ENCODE assay signal across 32 mouse cellular contexts in genomic region chr10:58594486-58594885, GRCm38 (mm10).
"Had no signal": no experiment of that assay in that cellular context is flagged by ENCODE, and none has a peak within 500 bp of the region (broad histone marks: within the 10 kb centered on the region; RNA-seq: fewer than 3 reads in every experiment).

No protein-coding gene starts in this region.

- H3K4me2 ChIP-seq: limb, embryonic 12.5 days; limb, embryonic 13.5 days; limb, embryonic 15.5 days; liver, embryonic 11.5 days; liver, embryonic 12.5 days; liver, embryonic 13.5 days; liver, embryonic 15.5 days; lung, embryonic 14.5 days; lung, embryonic 15.5 days; midbrain, embryonic 11.5 days; midbrain, embryonic 12.5 days; midbrain, embryonic 13.5 days; midbrain, embryonic 15.5 days; neural tube, embryonic 12.5 days had no signal

- H3K27ac ChIP-seq: limb, embryonic 10.5 days; limb, embryonic 12.5 days; limb, embryonic 13.5 days; limb, embryonic 15.5 days; liver, embryonic 12.5 days; liver, embryonic 13.5 days; liver, embryonic 14.5 days; liver, embryonic 15.5 days; lung, embryonic 15.5 days; macrophage; midbrain, embryonic 10.5 days; midbrain, embryonic 12.5 days; midbrain, embryonic 13.5 days; midbrain, embryonic 15.5 days; neural tube, embryonic 12.5 days had no signal

- ATAC-seq: liver, embryonic 12.5 days; liver, postnatal 0 days; lung, postnatal 0 days; midbrain, embryonic 13.5 days; midbrain, embryonic 15.5 days; midbrain, embryonic 16.5 days had no signal

- H3K27me3 ChIP-seq: limb, embryonic 12.5 days; limb, embryonic 13.5 days; limb, embryonic 15.5 days; liver, embryonic 12.5 days; liver, embryonic 13.5 days; liver, embryonic 15.5 days; lung, embryonic 15.5 days; midbrain, embryonic 12.5 days; midbrain, embryonic 13.5 days; midbrain, embryonic 15.5 days; neural tube, embryonic 12.5 days had no signal

- H3K9me3 ChIP-seq: limb, embryonic 10.5 days; limb, embryonic 13.5 days; limb, embryonic 15.5 days; liver, embryonic 12.5 days; liver, embryonic 13.5 days; liver, embryonic 15.5 days; lung, embryonic 15.5 days; midbrain, embryonic 10.5 days; midbrain, embryonic 13.5 days; midbrain, embryonic 15.5 days had no signal

- H3K4me3 ChIP-seq: limb, embryonic 10.5 days; limb, embryonic 12.5 days; limb, embryonic 13.5 days; limb, embryonic 15.5 days; liver, embryonic 12.5 days; liver, embryonic 13.5 days; liver, embryonic 15.5 days; lung, embryonic 15.5 days; megakaryocyte, embryonic 14.5 days; midbrain, embryonic 10.5 days; midbrain, embryonic 12.5 days; midbrain, embryonic 13.5 days; midbrain, embryonic 15.5 days; myocyte; neural tube, embryonic 12.5 days had no signal

- H3K9ac ChIP-seq: limb, embryonic 12.5 days; limb, embryonic 13.5 days; limb, embryonic 15.5 days; liver, embryonic 12.5 days; liver, embryonic 13.5 days; liver, embryonic 14.5 days; liver, embryonic 15.5 days; liver, postnatal 0 days; lung, embryonic 14.5 days; lung, embryonic 15.5 days; midbrain, embryonic 12.5 days; midbrain, embryonic 13.5 days; midbrain, embryonic 15.5 days; neural tube, embryonic 12.5 days had no signal

- DNase-seq: left cerebral cortex, postnatal 4 days; liver; liver, embryonic 13.5 days; liver, postnatal 0 days; lung, adult 18-20 months; lung, adult 2 months; lung, embryonic 14.5 days; lung, postnatal 10 days; lung, postnatal 14 days; lung, postnatal 36 days; lung, postnatal 4 days; midbrain, embryonic 14.5 days had no signal

- H3K36me3 ChIP-seq: limb, embryonic 10.5 days; limb, embryonic 12.5 days; limb, embryonic 13.5 days; limb, embryonic 15.5 days; liver, embryonic 12.5 days; liver, embryonic 13.5 days; liver, embryonic 15.5 days; lung, embryonic 15.5 days; midbrain, embryonic 12.5 days; midbrain, embryonic 13.5 days; midbrain, embryonic 15.5 days; neural tube, embryonic 12.5 days had no signal

- H3K4me1 ChIP-seq: limb, embryonic 12.5 days; limb, embryonic 13.5 days; limb, embryonic 15.5 days; liver, embryonic 12.5 days; liver, embryonic 13.5 days; liver, embryonic 15.5 days; lung, embryonic 15.5 days; megakaryocyte, embryonic 14.5 days; midbrain, embryonic 10.5 days; midbrain, embryonic 12.5 days; midbrain, embryonic 13.5 days; midbrain, embryonic 15.5 days; neural tube, embryonic 12.5 days had no signal
